Mouse (Mus musculus): ENCODE measurements around the gene Hapln2. TPM values are rescaled to one million over a fixed set of nuclear protein-coding genes. Genes with fewer than 3 reads are reported as not detected.

The Hapln2 gene
- polyA plus RNA-seq, 2 experiments = not detected

GRCm38 (mm10) chr3:87996971-87997614 lies 30.3 kb downstream of the Hapln2 start:
- Histone ChIP-seq H3K9ac (replicated peaks) (no peak overlapping the region), H3K4me2 (ENCODE audit: low read depth) (no peak overlapping the region), H3K27ac (no peak overlapping the region), H3K4me3 (ENCODE audit: insufficient read depth in 1 of 2, low read depth in 2 of 2, low read length in 2 of 2) (0 out of 4 replicates have a peak overlapping the region, but pooled peaks of 1 of the 2 experiments have one; percentile 14), H3K36me3 (replicated peaks; ENCODE audit: control insufficient read depth, insufficient read depth, low read depth) (no peaks in the 10 kb centered on the region), H3K27me3 (ENCODE audit: control insufficient read depth, insufficient read depth, low read length) (peaks cover 82% of the 10 kb centered on the region), H3K4me1 (replicated peaks; ENCODE audit: control insufficient read depth in 2 of 2, insufficient read depth in 2 of 2, low read length in 1 of 2) (no peaks in the 10 kb centered on the region), H3K9me3 (ENCODE audit: control insufficient read depth, low read length) (no peaks in the 10 kb centered on the region)
- ATAC-seq (ENCODE audit: insufficient read depth) = no peak
- TF ChIP-seq CTCF (IDR thresholded peaks at IDR 0.05; ENCODE audit: low read depth) (no peak), EP300 (IDR thresholded peaks at IDR 0.05; ENCODE audit: low read depth) (no peak)
- WGBS (ENCODE audit: insufficient replicate concordance) = 1% methylated on average over 49 of the region's 49 CpGs
- DNase-seq (ENCODE audit: low read depth in 3 of 3, low spot score in 3 of 3) = no peak

GRCm38 (mm10) chr3:87996401-87996800 lies 31.0 kb downstream of the Hapln2 start:
- ATAC-seq (ENCODE audit: insufficient read depth) (no peak), DNase-seq (ENCODE audit: low read depth in 3 of 3, low spot score in 3 of 3) (no peak)
- Histone ChIP-seq H3K4me3 (ENCODE audit: insufficient read depth in 1 of 2, low read depth in 2 of 2, low read length in 2 of 2) (no peak overlapping the region), H3K27me3 (ENCODE audit: control insufficient read depth, insufficient read depth, low read length) (peaks cover 75% of the 10 kb centered on the region), H3K9me3 (ENCODE audit: control insufficient read depth, low read length) (no peaks in the 10 kb centered on the region), H3K27ac (no peak overlapping the region), H3K4me1 (replicated peaks; ENCODE audit: control insufficient read depth in 2 of 2, insufficient read depth in 2 of 2, low read length in 1 of 2) (no peaks in the 10 kb centered on the region), H3K36me3 (replicated peaks; ENCODE audit: control insufficient read depth, insufficient read depth, low read depth) (no peaks in the 10 kb centered on the region), H3K9ac (replicated peaks) (no peak overlapping the region), H3K4me2 (ENCODE audit: low read depth) (no peak overlapping the region)
- TF ChIP-seq EP300 (IDR thresholded peaks at IDR 0.05; ENCODE audit: low read depth) = no peak
- no peak for TF ChIP-seq CTCF (IDR thresholded peaks at IDR 0.05; ENCODE audit: low read depth)
- WGBS (ENCODE audit: insufficient replicate concordance) = 2% methylated on average over 15 of the region's 15 CpGs

GRCm38 (mm10) chr3:87995331-87995730 lies 32.1 kb downstream of the Hapln2 start:
- H3K4me2 ChIP-seq (ENCODE audit: low read depth) = no peak overlapping the region
- TF ChIP-seq EP300 (IDR thresholded peaks at IDR 0.05; ENCODE audit: low read depth) = no peak
- TF ChIP-seq CTCF (IDR thresholded peaks at IDR 0.05; ENCODE audit: low read depth) = no peak
- no peaks in the 10 kb centered on the region for H3K4me1 ChIP-seq (replicated peaks; ENCODE audit: control insufficient read depth in 2 of 2, insufficient read depth in 2 of 2, low read length in 1 of 2)
- no peak overlapping the region for H3K27ac ChIP-seq
- peaks cover 65% of the 10 kb centered on the region for H3K27me3 ChIP-seq (ENCODE audit: control insufficient read depth, insufficient read depth, low read length)
- no peak overlapping the region for H3K9ac ChIP-seq (replicated peaks)
- 28% methylated on average over 11 of the region's 11 CpGs for WGBS (ENCODE audit: insufficient replicate concordance)
- DNase-seq (ENCODE audit: low read depth in 3 of 3, low spot score in 3 of 3) (no peak), ATAC-seq (ENCODE audit: insufficient read depth) (no peak)
- no peaks in the 10 kb centered on the region for H3K9me3 ChIP-seq (ENCODE audit: control insufficient read depth, low read length)
- H3K4me3 ChIP-seq (ENCODE audit: insufficient read depth in 1 of 2, low read depth in 2 of 2, low read length in 2 of 2) = no peak overlapping the region
- no peaks in the 10 kb centered on the region for H3K36me3 ChIP-seq (replicated peaks; ENCODE audit: control insufficient read depth, insufficient read depth, low read depth)

- 0% methylated on average over 6 of the region's 6 CpGs for WGBS (ENCODE audit: insufficient replicate concordance)
- Histone ChIP-seq H3K27ac (no peak overlapping the region), H3K9me3 (ENCODE audit: control insufficient read depth, low read length) (no peaks in the 10 kb centered on the region), H3K36me3 (replicated peaks; ENCODE audit: control insufficient read depth, insufficient read depth, low read depth) (no peaks in the 10 kb centered on the region), H3K4me3 (ENCODE audit: insufficient read depth in 1 of 2, low read depth in 2 of 2, low read length in 2 of 2) (no peak overlapping the region), H3K27me3 (ENCODE audit: control insufficient read depth, insufficient read depth, low read length) (peaks cover 49% of the 10 kb centered on the region), H3K4me2 (ENCODE audit: low read depth) (no peak overlapping the region), H3K9ac (replicated peaks) (no peak overlapping the region), H3K4me1 (replicated peaks; ENCODE audit: control insufficient read depth in 2 of 2, insufficient read depth in 2 of 2, low read length in 1 of 2) (0 out of 4 replicates have a peak, but pooled peaks cover 0 to under 1% of the 10 kb centered on the region in 2 experiments)
- TF ChIP-seq CTCF (IDR thresholded peaks at IDR 0.05; ENCODE audit: low read depth) (no peak), EP300 (IDR thresholded peaks at IDR 0.05; ENCODE audit: low read depth) (no peak)
- DNase-seq (ENCODE audit: low read depth in 3 of 3, low spot score in 3 of 3) (peak in 2 of 3 experiments; percentile 34 to 35), ATAC-seq (ENCODE audit: insufficient read depth) (no peak)
Measured at GRCm38 (mm10) chr3:87993436-87993835, 33.9 kb downstream of the Hapln2 start.

- TF ChIP-seq CTCF (IDR thresholded peaks at IDR 0.05; ENCODE audit: low read depth) (no peak), EP300 (IDR thresholded peaks at IDR 0.05; ENCODE audit: low read depth) (no peak)
- Histone ChIP-seq H3K27me3 (ENCODE audit: control insufficient read depth, insufficient read depth, low read length) (peaks cover 14% of the 10 kb centered on the region), H3K9ac (replicated peaks) (no peak overlapping the region), H3K4me1 (replicated peaks; ENCODE audit: control insufficient read depth in 2 of 2, insufficient read depth in 2 of 2, low read length in 1 of 2) (peaks cover 0 to 11% of the 10 kb centered on the region in 2 experiments; a peak in 2 of 4 replicates), H3K4me3 (ENCODE audit: insufficient read depth in 1 of 2, low read depth in 2 of 2, low read length in 2 of 2) (no peak overlapping the region), H3K27ac (no peak overlapping the region), H3K4me2 (ENCODE audit: low read depth) (no peak overlapping the region), H3K36me3 (replicated peaks; ENCODE audit: control insufficient read depth, insufficient read depth, low read depth) (no peaks in the 10 kb centered on the region), H3K9me3 (ENCODE audit: control insufficient read depth, low read length) (no peaks in the 10 kb centered on the region)
- ATAC-seq (ENCODE audit: insufficient read depth) (no peak), DNase-seq (ENCODE audit: low read depth in 3 of 3, low spot score in 3 of 3) (no peak)
- WGBS (ENCODE audit: insufficient replicate concordance) = 28% methylated on average over 10 of the region's 10 CpGs
Measured at GRCm38 (mm10) chr3:87989935-87990334, 37.4 kb downstream of the Hapln2 start.
